Mouse (Mus musculus): Measurements from ENCODE around the gene Rpl36a-ps1. TPM values are rescaled to one million over a fixed set of nuclear protein-coding genes. Genes with fewer than 3 reads are reported as not detected.

Gene Rpl36a-ps1
- total and polyA plus RNA-seq, 3 experiments: 6.2 to 73.7 (median 57.6) TPM

DNA sequence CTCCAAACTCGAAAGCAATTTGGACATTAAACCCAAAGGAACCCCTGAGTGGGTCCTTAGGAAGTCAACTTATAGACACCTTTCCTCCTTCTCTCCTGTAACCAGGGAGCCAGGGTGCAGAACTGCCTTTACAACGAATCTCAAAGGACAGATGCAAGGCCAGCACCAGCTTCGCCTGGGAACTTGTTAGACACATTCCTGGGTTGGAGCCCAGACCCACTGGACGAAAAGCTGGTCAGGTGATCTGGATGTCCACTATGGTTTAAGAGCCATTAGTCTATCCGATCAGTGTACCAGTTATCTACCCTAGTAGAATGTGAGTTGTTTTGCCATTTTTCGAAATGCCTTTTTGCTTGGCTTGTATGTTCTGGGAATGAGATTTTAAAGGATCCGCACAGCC lies 41.7 kb downstream of the Rpl36a-ps1 start:
- Histone ChIP-seq H3K4me2 (ENCODE audit: insufficient read depth, low read depth, poor library complexity, severe bottlenecking) (no peak overlapping the region), H3K79me2 (replicated peaks; ENCODE audit: control insufficient read depth, extremely low read depth, insufficient read depth, poor library complexity, severe bottlenecking) (no peaks in the 10 kb centered on the region), H3K27ac (ENCODE audit: insufficient read depth, low read depth) (no peak overlapping the region), H3K4me1 (ENCODE audit: control insufficient read depth in 1 of 2, insufficient read depth in 2 of 2) (no peaks in the 10 kb centered on the region), H3K9ac (ENCODE audit: insufficient read depth, low read depth) (no peak overlapping the region), H3K9me3 (replicated peaks; ENCODE audit: low read length) (peaks cover 12% of the 10 kb centered on the region), H3K4me3 (replicated peaks in 1 of 3; ENCODE audit: low read depth in 2 of 3, low read length in 2 of 3, poor library complexity in 1 of 3) (no peak overlapping the region), H3K27me3 (replicated peaks) (no peaks in the 10 kb centered on the region), H3K36me3 (replicated peaks in 1 of 2; ENCODE audit: control insufficient read depth in 1 of 2, insufficient read depth in 1 of 2, low read length in 1 of 2) (no peaks in the 10 kb centered on the region)
- TF ChIP-seq ELF1 (IDR thresholded peaks at IDR 0.05; ENCODE audit: low read depth, low read length): no peak
- TF ChIP-seq TCF12 (IDR thresholded peaks at IDR 0.05; ENCODE audit: low read depth, low read length): no peak
- TF ChIP-seq EP300 (IDR thresholded peaks at IDR 0.05; ENCODE audit: low read length): no peak
- no peak for TF ChIP-seq KAT2A (IDR thresholded peaks at IDR 0.05; ENCODE audit: insufficient replicate concordance, low read length)
- no peak for TF ChIP-seq MXI1 (IDR thresholded peaks at IDR 0.05; ENCODE audit: low read depth, low read length)
- TF ChIP-seq E2F4 (IDR thresholded peaks at IDR 0.05; ENCODE audit: insufficient replicate concordance, low read depth, low read length): no peak
- TF ChIP-seq POLR2AphosphoS2 (IDR thresholded peaks at IDR 0.05; ENCODE audit: low read depth, low read length): no peak
- TF ChIP-seq MYC (IDR thresholded peaks at IDR 0.05; ENCODE audit: low read depth, low read length): no peak
- no peak for TF ChIP-seq GABPA (IDR thresholded peaks at IDR 0.05; ENCODE audit: insufficient replicate concordance, low read depth, low read length)
- TF ChIP-seq ETS1 (conservative IDR thresholded peaks at IDR 0.05; ENCODE audit: low read depth, low read length): no peak
- TF ChIP-seq ZKSCAN1 (IDR thresholded peaks at IDR 0.05; ENCODE audit: borderline replicate concordance, low read depth, low read length): no peak
- no peak for TF ChIP-seq MAFK (IDR thresholded peaks at IDR 0.05; ENCODE audit: insufficient replicate concordance, low read length)
- TF ChIP-seq IRF4 (IDR thresholded peaks at IDR 0.05; ENCODE audit: low read depth, low read length): no peak
- TF ChIP-seq HCFC1 (IDR thresholded peaks at IDR 0.05; ENCODE audit: low read depth, low read length): no peak
- no peak for TF ChIP-seq SIN3A (IDR thresholded peaks at IDR 0.05; ENCODE audit: low read length)
- no peak for TF ChIP-seq TBP (conservative IDR thresholded peaks at IDR 0.05; ENCODE audit: low read depth, low read length)
- no peak for TF ChIP-seq POLR2A (IDR thresholded peaks at IDR 0.05; ENCODE audit: low read depth, low read length)
- in situ Hi-C loops (cut with MboI; ENCODE audit: low pct_ligation_motif_present, low pct_unique_long_range_greater_than_20kb, low sequenced_read_pairs) (no loop called here), dilution Hi-C loops (cut with MboI; ENCODE audit: extremely low pct_ligation_motif_present, extremely low pct_unique_long_range_greater_than_20kb, low sequenced_read_pairs) (no loop called here)
- no peak for DNase-seq (ENCODE audit: extremely low read depth)

DNA sequence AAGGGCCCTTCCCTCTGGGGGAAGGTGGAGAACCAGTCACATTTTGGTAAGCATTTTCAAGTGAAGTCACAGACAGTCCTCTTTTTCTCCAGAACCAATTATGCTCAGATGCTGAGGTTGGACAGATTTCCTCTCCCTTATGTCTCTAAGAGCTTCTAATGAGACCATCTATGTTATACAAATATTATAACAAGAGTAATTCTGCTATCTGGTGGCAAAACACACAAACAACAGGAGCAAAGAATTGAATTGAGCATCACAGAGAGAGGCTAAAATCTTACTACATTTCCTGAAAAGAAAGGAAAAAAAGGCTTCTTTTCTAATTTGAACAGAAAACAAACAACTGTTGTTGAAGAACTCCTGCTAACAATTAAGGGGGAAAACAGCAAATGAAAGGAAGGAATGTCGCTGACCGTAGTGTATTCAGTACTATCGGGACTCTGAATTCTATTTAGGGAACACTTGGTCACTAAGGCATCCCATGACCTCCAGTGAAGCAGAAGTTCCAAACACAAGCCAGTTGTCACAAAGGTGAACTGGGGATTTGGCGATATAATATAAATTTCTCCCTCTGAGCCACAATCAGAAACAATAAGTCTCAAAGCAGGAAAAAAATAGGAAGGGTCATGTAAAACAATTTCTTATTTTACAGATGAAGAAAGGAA lies 42.4 kb downstream of the Rpl36a-ps1 start:
- H3K27me3 ChIP-seq (replicated peaks): no peaks in the 10 kb centered on the region
- dilution Hi-C loops (cut with MboI; ENCODE audit: extremely low pct_ligation_motif_present, extremely low pct_unique_long_range_greater_than_20kb, low sequenced_read_pairs): no loop called here
- in situ Hi-C loops (cut with MboI; ENCODE audit: low pct_ligation_motif_present, low pct_unique_long_range_greater_than_20kb, low sequenced_read_pairs): no loop called here
- no peak overlapping the region for H3K9ac ChIP-seq (ENCODE audit: insufficient read depth, low read depth)
- H3K9me3 ChIP-seq (replicated peaks; ENCODE audit: low read length): peaks cover 12% of the 10 kb centered on the region
- no peaks in the 10 kb centered on the region for H3K79me2 ChIP-seq (replicated peaks; ENCODE audit: control insufficient read depth, extremely low read depth, insufficient read depth, poor library complexity, severe bottlenecking)
- H3K36me3 ChIP-seq (replicated peaks in 1 of 2; ENCODE audit: control insufficient read depth in 1 of 2, insufficient read depth in 1 of 2, low read length in 1 of 2): no peaks in the 10 kb centered on the region
- no peak for DNase-seq (ENCODE audit: extremely low read depth)
- H3K4me2 ChIP-seq (ENCODE audit: insufficient read depth, low read depth, poor library complexity, severe bottlenecking): no peak overlapping the region
- H3K4me1 ChIP-seq (ENCODE audit: control insufficient read depth in 1 of 2, insufficient read depth in 2 of 2): no peaks in the 10 kb centered on the region
- H3K4me3 ChIP-seq (replicated peaks in 1 of 3; ENCODE audit: low read depth in 2 of 3, low read length in 2 of 3, poor library complexity in 1 of 3): no peak overlapping the region
- TF ChIP-seq PAX5 (IDR thresholded peaks at IDR 0.05; ENCODE audit: low read length) (no peak), ETS1 (conservative IDR thresholded peaks at IDR 0.05; ENCODE audit: low read depth, low read length) (no peak), CTCF (conservative IDR thresholded peaks at IDR 0.05 in 1 of 2, IDR thresholded peaks at IDR 0.05 in 1 of 2; ENCODE audit: low read depth in 2 of 2, low read length in 2 of 2) (no peak; a peak in 1 of 4 replicates)
- H3K27ac ChIP-seq (ENCODE audit: insufficient read depth, low read depth): no peak overlapping the region

Other genes starting within 250 kb of the Rpl36a-ps1 start
- gene Mzt1, start 51.8 kb upstream of the Rpl36a-ps1 start, total RNA-seq (2012; rRNA removed): 24.4 and 26.2 TPM in 2 replicates
- 127 and 132 TPM in 2 replicates for gene Mzt1, start 51.8 kb upstream of the Rpl36a-ps1 start, total RNA-seq (2014; rRNA removed)
- 36.7 and 41.0 TPM in 2 replicates for gene Mzt1, start 51.8 kb upstream of the Rpl36a-ps1 start, polyA plus RNA-seq (2012; ENCODE audit: insufficient read length, low read depth)
- gene Bora, start 51.9 kb upstream of the Rpl36a-ps1 start, total RNA-seq (2012; rRNA removed): 27.9 and 31.0 TPM in 2 replicates
- 44.7 and 51.8 TPM in 2 replicates for gene Bora, start 51.9 kb upstream of the Rpl36a-ps1 start, total RNA-seq (2014; rRNA removed)
- 47.6 and 49.3 TPM in 2 replicates for gene Bora, start 51.9 kb upstream of the Rpl36a-ps1 start, polyA plus RNA-seq (2012; ENCODE audit: insufficient read length, low read depth)
- 13.9 and 17.7 TPM in 2 replicates for gene Pibf1, start 105.1 kb upstream of the Rpl36a-ps1 start, total RNA-seq (2012; rRNA removed)
- 24.7 and 29.2 TPM in 2 replicates for gene Pibf1, start 105.1 kb upstream of the Rpl36a-ps1 start, total RNA-seq (2014; rRNA removed)
- 11.8 and 12.8 TPM in 2 replicates for gene Pibf1, start 105.1 kb upstream of the Rpl36a-ps1 start, polyA plus RNA-seq (2012; ENCODE audit: insufficient read length, low read depth)
- gene Dis3, start 105.5 kb upstream of the Rpl36a-ps1 start, total RNA-seq (2012; rRNA removed): 33.9 and 47.4 TPM in 2 replicates
- gene Dis3, start 105.5 kb upstream of the Rpl36a-ps1 start, total RNA-seq (2014; rRNA removed): 69.4 and 78.5 TPM in 2 replicates
- 92.6 and 98.9 TPM in 2 replicates for gene Dis3, start 105.5 kb upstream of the Rpl36a-ps1 start, polyA plus RNA-seq (2012; ENCODE audit: insufficient read length, low read depth)

Measured in CH12.LX (cell line).